Mouse (Mus musculus): Measurements from ENCODE around the gene Zfp568.

- TF ChIP-seq TAL1 (IDR thresholded peaks at IDR 0.05; ENCODE audit: low read length) = no peak
- TF ChIP-seq GATA1 (IDR thresholded peaks at IDR 0.05; ENCODE audit: low read length) = no peak
These were observed 440 bp upstream of the Zfp568 start for GRCm38 (mm10) chr7:29983340-29983689.
